Mouse (Mus musculus): ENCODE data around the gene Grin2d. TPM values are rescaled to one million over a fixed set of nuclear protein-coding genes. Genes with fewer than 3 reads are reported as not detected.

Grin2d gene
- polyA plus RNA-seq, 1 experiment from 2014 or later, result 1.5 TPM

DNA sequence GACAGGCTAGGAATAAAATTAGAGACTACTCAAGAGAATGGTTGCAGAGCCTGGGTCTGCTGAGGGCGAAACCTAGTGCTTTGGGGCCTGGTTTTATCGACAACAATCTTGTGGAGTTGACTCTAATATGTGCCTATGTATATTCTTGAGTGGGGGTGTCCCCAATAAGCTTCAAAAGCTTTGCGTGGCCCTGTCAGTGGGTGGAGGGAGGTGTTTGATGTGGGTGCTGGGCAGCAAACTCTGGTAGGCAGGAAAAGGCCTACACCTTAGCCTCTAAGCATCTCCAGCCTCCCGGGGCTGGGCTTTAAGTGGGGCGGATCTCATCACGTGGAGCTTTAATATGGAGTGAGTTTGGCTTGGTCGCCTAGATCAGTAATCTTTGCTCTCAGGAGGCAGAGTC, 79.2 kb downstream of the Grin2d start:
- Histone ChIP-seq H3K4me1 (replicated peaks) (peaks cover 29% of the 10 kb centered on the region), H3K27me3 (peaks cover 50% of the 10 kb centered on the region), H3K27ac (no peak overlapping the region), H3K9me3 (no peaks in the 10 kb centered on the region), H3K4me2 (peak overlapping the region; percentile 54), H3K36me3 (peaks cover 90% of the 10 kb centered on the region), H3K9ac (no peak overlapping the region), H3K4me3 (no peak overlapping the region)
- ATAC-seq (ENCODE audit: low FRiP score), result no peak
- 54% methylated on average over 7 of the region's 7 CpGs for WGBS

DNA sequence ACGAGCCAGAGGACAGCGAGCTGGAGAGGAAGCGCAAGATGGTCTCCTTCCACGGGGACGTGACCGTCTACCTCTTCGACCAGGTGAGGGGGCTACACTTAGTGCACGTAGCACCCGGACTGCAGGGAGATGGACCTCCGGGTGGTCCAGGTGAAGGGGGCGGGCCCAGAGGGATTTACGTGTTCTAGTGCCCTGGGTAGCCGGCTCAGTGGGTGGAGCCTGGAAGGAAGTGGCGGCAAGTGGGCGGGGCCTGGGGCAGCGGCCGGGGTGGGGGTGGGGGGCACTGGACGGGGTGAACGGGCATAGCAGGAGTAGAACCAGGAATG, 79.7 kb downstream of the Grin2d start:
- H3K36me3 ChIP-seq, result peaks cover 90% of the 10 kb centered on the region

DNA sequence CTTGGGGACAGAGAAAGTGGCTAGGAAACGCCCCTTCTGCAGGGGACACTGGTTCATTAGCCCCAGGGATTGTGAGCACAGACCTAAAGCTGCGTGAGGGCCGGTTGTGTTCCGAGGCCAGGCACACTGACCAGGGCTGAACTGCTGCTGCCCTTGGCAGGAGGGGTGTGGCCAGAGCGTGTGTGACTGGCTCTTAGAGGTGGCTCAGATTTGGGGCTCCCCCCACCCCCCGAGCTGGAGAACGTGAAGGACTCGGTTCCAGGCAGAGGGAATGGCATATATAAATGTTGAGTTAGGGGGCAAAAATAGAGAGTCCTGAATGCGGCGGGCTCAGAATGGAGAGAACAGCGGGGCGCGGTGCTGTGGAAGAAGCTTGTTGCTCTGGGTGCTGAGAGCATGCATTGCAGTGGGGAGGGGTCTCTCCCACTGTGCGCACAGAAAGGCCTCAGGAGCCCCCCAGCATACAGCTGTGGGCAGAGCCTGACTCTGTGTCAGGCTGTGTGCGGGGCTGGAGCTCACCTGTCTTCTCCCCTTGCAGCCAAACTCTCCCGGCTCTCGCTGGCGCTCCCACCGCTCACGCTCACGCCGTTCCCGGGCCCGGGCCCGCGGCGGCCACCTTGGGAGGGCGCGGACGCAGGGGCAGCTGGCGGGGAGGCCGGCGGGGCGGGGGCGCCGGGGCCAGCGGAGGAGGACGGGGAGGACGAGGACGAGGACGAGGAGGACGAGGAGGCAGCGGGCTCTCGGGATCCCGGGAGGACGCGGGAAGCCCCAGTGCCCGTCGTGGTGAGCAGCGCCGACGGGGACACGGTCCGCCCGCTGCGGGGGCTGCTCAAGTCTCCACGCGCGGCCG, 80.3 kb downstream of the Grin2d start:
- Histone ChIP-seq H3K27ac (no peak overlapping the region), H3K9me3 (no peaks in the 10 kb centered on the region), H3K27me3 (peaks cover 58% of the 10 kb centered on the region), H3K4me3 (peak overlapping the region; percentile 34), H3K36me3 (peaks cover 90% of the 10 kb centered on the region), H3K4me2 (peak overlapping the region; percentile 54), H3K4me1 (replicated peaks) (peaks cover 29% of the 10 kb centered on the region), H3K9ac (peak overlapping the region; percentile 71)
- WGBS, result 2% methylated on average over 60 of the region's 60 CpGs
- no peak for ATAC-seq (ENCODE audit: low FRiP score)

More for the DNA sequence above, 79.7 kb downstream of the Grin2d start:
- peak overlapping the region; percentile 71 for H3K9ac ChIP-seq
- WGBS, result 5% methylated on average over 19 of the region's 19 CpGs
- no peak overlapping the region for H3K27ac ChIP-seq
- peaks cover 29% of the 10 kb centered on the region for H3K4me1 ChIP-seq (replicated peaks)
- H3K4me2 ChIP-seq, result peak overlapping the region; percentile 54
- no peak for ATAC-seq (ENCODE audit: low FRiP score)
- H3K9me3 ChIP-seq, result no peaks in the 10 kb centered on the region
- peak overlapping the region; percentile 34 for H3K4me3 ChIP-seq
- peaks cover 54% of the 10 kb centered on the region for H3K27me3 ChIP-seq

DNA sequence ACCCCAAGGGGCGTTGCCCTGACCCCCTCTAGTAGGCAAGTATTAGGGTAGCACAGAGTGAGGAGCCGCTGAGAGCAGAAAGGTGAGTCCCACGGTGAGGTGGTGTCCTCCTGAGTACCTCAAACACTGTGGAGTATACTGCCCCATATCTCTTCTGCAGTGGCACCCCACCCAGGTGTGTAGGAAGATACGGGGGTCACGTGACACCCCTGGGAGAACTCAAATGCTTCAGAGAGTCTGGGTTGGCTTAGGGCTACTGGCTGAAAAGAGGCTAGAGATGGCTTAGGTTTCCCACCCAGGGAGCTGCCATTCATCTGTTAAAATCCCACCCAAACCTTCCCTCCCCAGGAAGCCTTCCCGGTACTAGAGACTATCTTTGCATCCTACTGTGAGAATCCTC, 81.2 kb downstream of the Grin2d start:
- H3K4me3 ChIP-seq, result 0 out of 2 replicates have a peak overlapping the region, but pooled peaks have one; percentile 34
- no peak overlapping the region for H3K27ac ChIP-seq
- peaks cover 29% of the 10 kb centered on the region for H3K4me1 ChIP-seq (replicated peaks)
- H3K27me3 ChIP-seq, result peaks cover 64% of the 10 kb centered on the region
- no peak for ATAC-seq (ENCODE audit: low FRiP score)
- H3K9ac ChIP-seq, result peak overlapping the region; percentile 71
- H3K4me2 ChIP-seq, result peak overlapping the region; percentile 54
- peaks cover 90% of the 10 kb centered on the region for H3K36me3 ChIP-seq
- WGBS, result 43% methylated on average over 6 of the region's 6 CpGs
- H3K9me3 ChIP-seq, result no peaks in the 10 kb centered on the region

DNA sequence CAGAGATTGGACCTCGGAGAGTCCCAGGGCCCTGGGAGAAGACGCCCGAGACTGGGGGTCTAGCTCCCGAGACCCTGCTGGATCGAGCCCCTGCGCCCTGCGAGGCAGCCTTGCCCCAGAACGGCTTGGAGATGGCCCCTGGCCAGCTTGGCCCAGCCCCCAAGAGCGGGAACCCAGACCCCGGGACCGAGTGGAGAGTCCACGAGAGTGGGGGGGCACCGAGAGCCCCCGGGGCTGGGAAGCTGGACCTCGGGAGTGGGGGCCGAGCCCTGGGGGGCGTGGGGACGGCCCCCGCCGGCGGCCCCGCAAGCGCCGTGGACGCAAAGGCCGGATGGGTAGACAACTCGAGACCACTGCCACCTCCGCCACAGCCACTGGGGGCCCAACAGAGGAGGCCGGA, 83.2 kb downstream of the Grin2d start:
- 95% methylated on average over 29 of the region's 29 CpGs for WGBS
- Histone ChIP-seq H3K4me2 (no peak overlapping the region), H3K9ac (peak overlapping the region; percentile 24; the same call in 1 of the 2 replicates), H3K27ac (no peak overlapping the region), H3K9me3 (no peaks in the 10 kb centered on the region), H3K36me3 (peaks cover 90% of the 10 kb centered on the region), H3K4me1 (replicated peaks) (peaks cover 23% of the 10 kb centered on the region), H3K4me3 (no peak overlapping the region), H3K27me3 (peaks cover 64% of the 10 kb centered on the region)
- no peak for ATAC-seq (ENCODE audit: low FRiP score)

DNA sequence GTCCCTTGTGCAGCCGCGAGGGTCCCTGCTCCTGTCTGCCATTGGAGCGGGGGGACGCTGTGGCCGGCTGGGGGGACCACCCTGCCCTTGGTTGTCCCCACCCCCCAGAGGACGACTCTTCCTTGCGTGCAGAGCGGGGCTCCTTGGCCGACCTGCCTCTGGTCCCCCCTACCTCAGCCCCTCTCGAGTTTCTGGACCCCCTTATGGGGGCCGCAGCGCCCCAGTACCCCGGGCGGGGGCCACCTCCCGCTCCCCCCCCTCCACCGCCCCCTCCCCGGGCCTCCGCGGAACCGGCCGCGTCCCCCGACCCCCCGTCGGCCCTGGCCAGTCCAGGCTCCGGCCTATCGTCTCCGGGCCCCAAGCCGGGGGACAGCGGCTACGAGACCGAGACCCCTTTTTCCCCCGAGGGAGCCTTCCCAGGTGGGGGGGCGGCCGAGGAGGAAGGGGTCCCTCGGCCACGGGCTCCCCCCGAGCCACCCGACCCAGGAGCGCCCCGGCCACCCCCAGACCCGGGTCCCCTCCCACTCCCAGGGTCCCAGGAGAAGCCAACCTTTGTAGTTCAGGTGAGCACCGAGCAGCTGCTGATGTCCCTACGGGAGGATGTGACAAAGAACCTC, 84.1 kb downstream of the Grin2d start:
- peaks cover 23% of the 10 kb centered on the region for H3K4me1 ChIP-seq (replicated peaks)
- no peak for ATAC-seq (ENCODE audit: low FRiP score)
- WGBS, result 86% methylated on average over 40 of the region's 44 CpGs
- H3K27ac ChIP-seq, result no peak overlapping the region
- peaks cover 63% of the 10 kb centered on the region for H3K27me3 ChIP-seq
- no peak overlapping the region for H3K4me3 ChIP-seq
- H3K9me3 ChIP-seq, result no peaks in the 10 kb centered on the region
- peaks cover 94% of the 10 kb centered on the region for H3K36me3 ChIP-seq
- H3K9ac ChIP-seq, result 0 out of 2 replicates have a peak overlapping the region, but pooled peaks have one; percentile 5
- no peak overlapping the region for H3K4me2 ChIP-seq

DNA sequence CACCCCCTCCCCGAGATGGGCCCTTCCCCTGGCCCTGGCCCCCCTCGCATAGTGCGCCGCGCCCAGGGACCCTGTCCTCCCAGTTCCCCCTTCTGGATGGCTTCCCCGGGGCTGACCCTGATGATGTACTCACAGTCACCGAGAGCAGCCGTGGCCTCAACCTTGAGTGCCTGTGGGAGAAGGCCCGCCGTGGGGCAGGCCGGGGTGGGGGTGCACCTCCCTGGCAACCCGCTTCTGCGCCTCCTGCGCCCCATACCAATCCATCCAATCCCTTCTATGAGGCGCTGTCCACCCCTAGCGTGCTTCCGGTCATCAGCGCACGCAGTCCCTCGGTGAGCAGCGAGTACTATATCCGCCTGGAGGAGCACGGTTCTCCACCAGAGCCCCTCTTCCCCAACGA, 84.9 kb downstream of the Grin2d start:
- H3K9me3 ChIP-seq, result no peaks in the 10 kb centered on the region
- H3K4me1 ChIP-seq (replicated peaks), result peaks cover 18% of the 10 kb centered on the region
- H3K27ac ChIP-seq, result no peak overlapping the region
- H3K4me2 ChIP-seq, result no peak overlapping the region
- ATAC-seq (ENCODE audit: low FRiP score), result no peak
- no peak overlapping the region for H3K9ac ChIP-seq
- H3K4me3 ChIP-seq, result no peak overlapping the region
- WGBS, result 86% methylated on average over 24 of the region's 24 CpGs
- peaks cover 57% of the 10 kb centered on the region for H3K27me3 ChIP-seq
- peaks cover 94% of the 10 kb centered on the region for H3K36me3 ChIP-seq

DNA sequence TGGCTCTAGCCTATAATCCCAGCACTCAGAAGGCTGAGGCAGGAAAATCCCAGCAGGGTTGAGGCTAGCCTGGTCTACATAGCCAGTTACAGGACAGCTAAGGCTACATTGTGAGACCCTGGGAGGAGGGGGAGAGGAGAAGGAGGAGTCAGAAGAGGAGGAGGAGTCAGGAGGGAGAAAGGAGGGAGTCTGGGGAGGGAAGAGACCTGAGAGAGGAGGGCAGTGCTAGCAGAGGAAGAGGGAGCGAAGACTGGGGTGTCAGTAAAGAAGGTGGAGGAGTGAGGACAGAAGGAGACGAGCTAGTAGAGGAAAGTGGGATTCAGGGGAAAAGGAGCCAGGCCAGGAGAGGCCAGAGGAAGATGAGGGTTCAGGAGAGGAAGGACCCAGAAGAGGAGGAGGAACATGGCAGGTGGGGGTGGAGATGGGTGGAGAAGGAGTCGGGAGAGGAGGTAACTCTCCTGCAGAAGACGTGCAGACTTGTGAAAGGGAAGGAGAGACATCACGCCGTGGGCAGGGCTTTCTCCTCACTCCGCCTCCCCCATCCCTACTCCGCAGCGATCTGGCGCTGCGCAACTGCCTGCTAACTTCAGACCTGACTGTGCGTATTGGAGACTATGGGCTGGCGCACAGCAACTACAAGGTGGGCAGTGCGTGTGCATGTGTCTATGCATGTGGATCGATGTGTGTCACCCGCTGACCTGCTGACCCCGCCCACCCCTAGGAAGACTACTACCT, 86.3 kb downstream of the Grin2d start:
- 79% methylated on average over 17 of the region's 17 CpGs for WGBS
- ATAC-seq (ENCODE audit: low FRiP score), result no peak
- Histone ChIP-seq H3K4me2 (no peak overlapping the region), H3K4me3 (no peak overlapping the region), H3K27ac (no peak overlapping the region), H3K9ac (no peak overlapping the region), H3K27me3 (peaks cover 44% of the 10 kb centered on the region), H3K36me3 (peaks cover 99% of the 10 kb centered on the region), H3K9me3 (no peaks in the 10 kb centered on the region), H3K4me1 (replicated peaks) (peaks cover 18% of the 10 kb centered on the region)

DNA sequence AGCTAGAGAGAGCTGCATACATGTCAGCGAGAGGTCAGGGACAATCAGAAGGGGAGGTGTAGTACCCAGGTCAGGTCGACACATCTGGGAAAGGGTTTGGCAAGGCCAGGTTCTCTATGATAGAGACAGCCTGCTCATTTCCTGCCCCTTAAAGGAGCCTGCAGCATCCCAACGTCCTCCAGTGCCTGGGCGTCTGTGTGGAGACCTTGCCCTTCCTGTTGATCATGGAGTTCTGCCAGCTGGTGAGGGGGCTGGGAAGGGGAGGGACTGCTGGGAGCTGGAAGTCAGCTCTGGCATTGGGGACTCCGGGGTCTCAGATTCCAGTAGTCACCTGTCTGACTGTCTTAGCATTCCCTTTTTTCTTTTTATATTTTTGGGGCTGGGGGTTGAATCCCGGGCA, 87.5 kb downstream of the Grin2d start:
- no peak for ATAC-seq (ENCODE audit: low FRiP score)
- no peak overlapping the region for H3K4me2 ChIP-seq
- no peaks in the 10 kb centered on the region for H3K9me3 ChIP-seq
- H3K27me3 ChIP-seq, result peaks cover 31% of the 10 kb centered on the region
- WGBS, result 79% methylated on average over 6 of the region's 6 CpGs
- peaks cover 26% of the 10 kb centered on the region for H3K4me1 ChIP-seq (replicated peaks)
- H3K4me3 ChIP-seq, result no peak overlapping the region
- no peak overlapping the region for H3K27ac ChIP-seq
- no peak overlapping the region for H3K9ac ChIP-seq
- peaks cover 87% of the 10 kb centered on the region for H3K36me3 ChIP-seq

DNA sequence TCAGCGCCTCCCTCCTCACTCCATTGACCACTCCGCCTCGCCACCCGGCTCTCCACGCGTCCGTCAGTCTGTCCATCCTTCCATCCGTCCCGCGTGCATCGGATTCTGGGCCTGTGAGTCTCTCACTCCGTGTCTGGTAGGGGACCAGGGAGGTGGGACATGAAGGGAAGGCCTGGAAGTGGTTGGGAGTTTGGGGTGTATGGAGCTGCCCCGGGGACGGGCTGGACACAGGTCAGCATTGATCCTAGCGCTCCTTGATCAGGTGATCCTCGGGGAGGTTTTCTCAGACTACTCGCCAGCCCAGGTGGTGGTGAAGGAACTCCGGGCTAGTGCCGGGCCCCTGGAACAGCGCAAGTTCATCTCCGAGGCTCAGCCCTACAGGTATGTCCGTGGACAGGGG, 90.5 kb downstream of the Grin2d start:
- Histone ChIP-seq H3K9ac (no peak overlapping the region), H3K27me3 (peaks cover 6% of the 10 kb centered on the region), H3K4me3 (peak overlapping the region; percentile 91), H3K27ac (no peak overlapping the region), H3K9me3 (no peaks in the 10 kb centered on the region), H3K4me1 (replicated peaks) (peaks cover 42% of the 10 kb centered on the region), H3K36me3 (peaks cover 56% of the 10 kb centered on the region), H3K4me2 (peak overlapping the region; percentile 94)
- no peak for ATAC-seq (ENCODE audit: low FRiP score)
- WGBS, result 87% methylated on average over 22 of the region's 22 CpGs

DNA sequence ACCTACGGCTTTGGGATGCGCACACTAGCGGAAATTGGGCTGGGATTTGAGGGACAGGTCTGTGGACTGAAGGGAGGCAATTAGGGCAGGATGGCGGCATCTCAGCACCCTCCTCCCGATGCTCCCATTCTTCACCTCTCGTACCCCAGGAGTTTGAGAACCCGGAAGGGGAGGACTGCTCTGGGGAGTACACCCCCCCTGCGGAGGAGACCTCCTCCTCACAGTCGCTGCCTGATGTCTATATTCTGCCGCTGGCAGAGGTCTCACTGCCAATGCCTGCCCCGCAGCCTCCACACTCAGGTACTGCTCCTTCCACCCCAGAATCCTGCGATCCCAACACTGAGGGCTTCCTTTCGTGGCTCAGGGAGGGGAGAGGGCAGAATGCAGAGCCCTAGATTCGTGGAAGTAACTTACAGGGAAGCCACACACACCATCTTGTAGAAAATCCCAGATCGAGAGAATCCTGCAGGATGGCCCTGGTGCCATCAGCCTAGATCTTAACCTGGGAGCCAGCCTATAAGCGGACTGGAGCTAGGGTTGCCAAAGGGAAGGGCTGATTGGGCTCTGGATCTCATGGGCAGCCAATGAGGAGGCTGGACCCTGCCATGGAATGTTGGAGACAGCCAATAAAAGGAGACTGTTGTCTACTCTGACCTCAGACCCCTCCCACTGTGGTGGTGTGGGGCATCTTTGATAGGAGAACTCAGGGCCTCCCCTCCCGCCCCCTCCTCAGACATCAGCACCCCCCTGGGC, 91.3 kb downstream of the Grin2d start:
- H3K9ac ChIP-seq, result peak overlapping the region; percentile 98
- H3K27ac ChIP-seq, result peak overlapping the region; percentile 99
- peaks cover 48% of the 10 kb centered on the region for H3K36me3 ChIP-seq
- H3K9me3 ChIP-seq, result no peaks in the 10 kb centered on the region
- 8% methylated on average over 17 of the region's 17 CpGs for WGBS
- 0 out of 2 replicates have a peak, but pooled peaks have one; percentile 14 for ATAC-seq (ENCODE audit: low FRiP score)
- peaks cover 42% of the 10 kb centered on the region for H3K4me1 ChIP-seq (replicated peaks)
- H3K4me2 ChIP-seq, result peak overlapping the region; percentile 94
- peak overlapping the region; percentile 91 for H3K4me3 ChIP-seq
- peaks cover 7% of the 10 kb centered on the region; the same call in 1 of the 2 replicates for H3K27me3 ChIP-seq

All from hindbrain, embryonic 13.5 days (tissue).